Mouse (Mus musculus) subcutaneous adipose tissue, adult 2 months (tissue): ENCODE measurements around the gene Fibcd1. TPM values are rescaled to one million over a fixed set of nuclear protein-coding genes. Genes with fewer than 3 reads are reported as not detected.

Experiments used
- polyA plus RNA-seq: library from polyadenylated mRNA; depleted of rRNA; stranded (reverse); fragments of >200 nt; gene quantifications from 2 replicates; pipeline ENCODE4 v1.2.3, GENCODE M21; 2012; ENCODE audit warnings: low replicate concordance; rRNA removed

The Fibcd1 gene
- 0.03 TPM in 1 of 2 replicates, not detected in the other for polyA plus RNA-seq

DNA sequence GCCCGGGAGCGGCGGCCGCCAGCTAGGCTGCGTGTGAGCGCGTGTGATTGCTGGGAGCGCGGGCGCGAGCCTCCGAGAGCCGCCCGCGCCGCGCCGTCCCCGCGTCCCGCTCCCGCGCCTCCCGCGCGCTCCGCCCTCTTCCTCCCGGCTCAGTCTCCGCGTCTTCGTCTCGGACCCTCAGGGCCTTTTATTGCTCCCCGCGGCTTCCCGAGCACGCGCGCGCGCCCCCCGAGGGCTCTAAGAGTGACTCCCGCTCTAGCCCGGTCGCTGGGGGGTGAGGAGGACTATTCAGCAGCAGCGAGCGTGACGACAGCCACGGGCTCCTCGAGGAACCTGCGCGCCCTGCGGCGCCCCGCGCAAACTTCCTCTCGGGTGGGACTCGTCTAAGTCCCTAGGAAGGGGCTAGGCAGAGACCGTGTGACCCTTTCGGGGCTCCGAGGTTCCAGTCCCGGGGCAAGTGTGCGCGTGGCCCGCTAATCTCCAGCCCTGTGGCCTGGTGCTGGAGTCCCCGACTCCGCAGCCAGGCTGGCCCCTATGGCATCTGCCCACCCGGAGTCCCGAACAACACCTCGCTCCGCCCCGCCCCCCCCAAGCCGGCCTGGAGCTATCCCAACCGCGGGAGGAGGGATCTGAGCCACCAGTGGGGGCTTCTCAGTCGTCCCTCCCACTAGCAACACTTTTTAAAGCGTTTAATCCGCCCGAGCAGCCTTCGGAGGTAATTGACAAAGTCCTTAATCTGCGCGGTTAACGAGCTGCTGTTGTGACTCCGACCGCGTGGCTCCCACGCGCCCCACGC is at the start of gene Fibcd1:
Gene Fibcd1, minus strand, starts transcription at position 110 of the 796 bp plus-strand sequence.

DNA sequence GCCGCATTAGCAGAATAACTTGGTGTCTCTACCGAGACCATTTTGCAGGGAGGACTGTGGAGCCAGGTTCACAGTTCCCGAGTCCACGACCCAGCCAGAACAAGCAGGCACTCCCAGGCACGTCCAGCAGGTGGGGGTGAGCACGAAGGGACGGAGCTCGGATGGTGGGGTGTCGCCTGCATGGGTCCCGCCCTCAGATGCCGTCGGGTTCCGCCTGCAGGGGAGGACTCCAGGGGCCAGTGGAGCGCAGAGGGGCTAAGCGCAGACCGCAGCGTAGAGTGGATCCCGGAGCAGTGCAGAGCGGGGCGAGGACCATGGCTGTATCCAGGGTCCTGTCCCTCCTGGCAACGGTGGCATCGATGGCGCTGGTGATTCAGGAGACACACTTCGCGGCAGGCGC is 41.2 kb upstream of the Fibcd1 start, which contains the start of gene Lamc3:
Gene Lamc3, plus strand, starts transcription at position 262 of the 400 bp plus-strand sequence.

DNA sequence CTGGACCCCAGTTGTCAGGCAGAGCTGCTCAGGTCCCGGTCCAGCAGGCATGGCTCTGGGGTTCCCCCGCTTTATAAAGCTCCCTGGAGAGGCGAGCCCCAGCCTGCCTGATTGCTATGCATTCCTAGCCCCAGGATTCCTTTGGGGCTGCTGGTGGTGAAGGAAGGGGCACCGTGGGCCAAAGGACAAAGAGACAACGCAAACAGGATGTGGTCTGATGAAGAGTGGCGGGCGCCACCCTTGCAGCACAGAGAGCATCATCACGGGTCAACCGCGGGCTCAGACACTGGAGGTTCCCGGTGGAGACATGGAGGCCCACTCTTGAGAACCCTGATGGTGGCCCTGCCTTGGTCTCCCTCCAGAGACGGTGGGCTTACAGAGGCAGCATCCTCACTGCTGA is 35.4 kb downstream of the Fibcd1 start, which contains the start of gene Qrfp:
Gene Qrfp, minus strand, starts transcription at position 137 of the 400 bp plus-strand sequence.

Other genes starting within 250 kb of the Fibcd1 start
- gene Prdm12, start 206.0 kb downstream of the Fibcd1 start, polyA plus RNA-seq, result not detected in 2 replicates
- gene Exosc2, start 175.3 kb downstream of the Fibcd1 start, polyA plus RNA-seq, result 11.1 and 22.7 TPM in 2 replicates
- gene Abl1, start 157.6 kb downstream of the Fibcd1 start, polyA plus RNA-seq, result 46.5 and 89.6 TPM in 2 replicates
- gene Qrfp, start 35.4 kb downstream of the Fibcd1 start, polyA plus RNA-seq, result 0.04 and 0.05 TPM in 2 replicates
- gene Lamc3, start 41.3 kb upstream of the Fibcd1 start, polyA plus RNA-seq, result 5.0 and 25.4 TPM in 2 replicates
- gene Aif1l, start 104.1 kb upstream of the Fibcd1 start, polyA plus RNA-seq, result 4.9 and 9.6 TPM in 2 replicates
- gene Nup214, start 128.4 kb upstream of the Fibcd1 start, polyA plus RNA-seq, result 31.3 and 49.9 TPM in 2 replicates
- 1.7 and 3.4 TPM in 2 replicates for gene Fam78a, start 238.9 kb upstream of the Fibcd1 start, polyA plus RNA-seq
- 9.4 and 15.4 TPM in 2 replicates for gene Plpp7, start 249.5 kb upstream of the Fibcd1 start, polyA plus RNA-seq